Mouse (Mus musculus): ENCODE measurements around the gene Sorcs1. TPM values are rescaled to one million over a fixed set of nuclear protein-coding genes. Genes with fewer than 3 reads are reported as not detected.
A peak's percentile ranks its signal among the peaks of the same experiment; 100 is the strongest.

Gene Sorcs1
- polyA plus RNA-seq, 1 experiment from 2014 or later, result 9.7 TPM

DNA sequence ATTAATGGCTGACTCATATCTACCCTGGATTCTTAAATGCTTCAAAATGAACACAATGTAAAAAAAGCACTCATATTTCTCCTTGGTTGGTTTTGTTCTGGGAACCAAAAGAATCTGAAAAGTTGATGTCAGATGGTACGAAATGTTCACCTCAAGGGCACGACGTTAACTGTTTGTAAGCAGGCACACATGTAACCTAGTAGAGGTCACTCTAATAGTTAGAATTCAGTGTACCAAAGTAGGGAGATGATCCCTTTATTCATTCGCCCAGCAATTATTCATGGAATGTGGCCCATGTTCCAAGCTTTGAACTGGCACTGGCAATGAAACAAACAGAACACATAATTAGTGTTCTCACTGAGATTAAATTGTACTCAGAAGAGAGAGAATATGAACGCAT is 284.3 kb downstream of the Sorcs1 start:
- ATAC-seq (replicated peaks), result no peak
- H3K27me3 ChIP-seq, result no peaks in the 10 kb centered on the region
- no peak overlapping the region for H3K4me2 ChIP-seq (replicated peaks)
- H3K36me3 ChIP-seq, result no peaks in the 10 kb centered on the region
- 63% methylated on average over 5 of the region's 5 CpGs for WGBS
- no peaks in the 10 kb centered on the region for H3K4me1 ChIP-seq
- H3K27ac ChIP-seq (replicated peaks), result no peak overlapping the region
- no peaks in the 10 kb centered on the region for H3K9me3 ChIP-seq
- no peak overlapping the region for H3K4me3 ChIP-seq
- no peak overlapping the region for H3K9ac ChIP-seq (replicated peaks)

DNA sequence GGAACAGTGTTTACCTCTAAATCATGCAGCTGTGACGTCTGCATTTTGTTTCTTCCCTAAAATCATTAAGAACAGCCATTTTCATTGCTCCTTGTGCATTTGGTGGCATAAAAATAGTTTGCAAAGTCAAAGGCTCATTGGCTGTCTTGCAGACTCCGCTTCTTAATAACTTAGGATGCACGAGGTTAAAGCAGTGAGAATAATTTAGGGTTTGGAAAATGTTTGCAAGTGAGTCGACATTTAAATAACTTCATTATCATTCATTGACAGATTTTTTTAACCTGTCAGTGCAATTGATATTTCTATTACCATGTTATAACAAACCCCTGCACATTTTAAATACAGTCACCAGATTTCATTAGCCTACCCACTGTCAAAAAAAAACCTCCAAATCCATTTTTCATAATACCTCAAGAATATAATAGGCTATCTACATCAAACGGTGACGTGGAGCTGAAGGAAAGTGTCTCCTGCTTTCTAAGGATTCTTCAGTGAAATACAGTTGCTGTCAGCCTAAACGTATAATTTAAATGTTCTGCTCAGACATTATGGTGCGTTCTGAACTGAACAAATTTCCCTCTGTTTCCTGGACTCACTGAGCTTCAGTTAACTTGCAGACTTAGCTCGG is 288.4 kb downstream of the Sorcs1 start:
- 74% methylated on average over 9 of the region's 9 CpGs for WGBS
- Histone ChIP-seq H3K36me3 (no peaks in the 10 kb centered on the region), H3K9ac (replicated peaks) (no peak overlapping the region), H3K27me3 (no peaks in the 10 kb centered on the region), H3K9me3 (peaks cover 4% of the 10 kb centered on the region), H3K4me1 (no peaks in the 10 kb centered on the region), H3K4me3 (no peak overlapping the region), H3K4me2 (replicated peaks) (no peak overlapping the region), H3K27ac (replicated peaks) (no peak overlapping the region)
- no peak for ATAC-seq (replicated peaks)

DNA sequence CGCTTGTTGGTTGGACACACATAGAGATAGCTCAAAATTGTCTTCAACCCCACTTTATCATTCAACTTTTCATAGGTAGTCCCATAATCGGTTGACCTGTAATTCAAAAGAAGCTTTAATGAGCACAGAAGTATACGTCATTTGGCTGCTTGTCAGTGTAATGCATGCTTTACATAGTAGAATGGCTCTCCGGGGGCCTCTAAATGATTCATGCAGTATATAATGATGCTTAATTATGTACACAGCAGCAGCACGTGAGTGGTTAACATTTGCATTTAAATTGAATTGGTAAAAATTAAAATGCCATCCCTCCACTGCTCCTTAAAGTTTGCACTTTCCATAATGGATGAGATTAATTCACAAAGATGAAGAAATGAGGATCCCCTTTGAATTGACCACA is 299.5 kb downstream of the Sorcs1 start:
- Histone ChIP-seq H3K9me3 (no peaks in the 10 kb centered on the region), H3K27me3 (no peaks in the 10 kb centered on the region), H3K27ac (replicated peaks) (no peak overlapping the region), H3K4me3 (no peak overlapping the region), H3K4me1 (peaks cover 26% of the 10 kb centered on the region), H3K36me3 (no peaks in the 10 kb centered on the region), H3K4me2 (replicated peaks) (no peak overlapping the region), H3K9ac (replicated peaks) (no peak overlapping the region)
- WGBS, result 24% methylated on average over 5 of the region's 5 CpGs
- ATAC-seq (replicated peaks), result no peak

DNA sequence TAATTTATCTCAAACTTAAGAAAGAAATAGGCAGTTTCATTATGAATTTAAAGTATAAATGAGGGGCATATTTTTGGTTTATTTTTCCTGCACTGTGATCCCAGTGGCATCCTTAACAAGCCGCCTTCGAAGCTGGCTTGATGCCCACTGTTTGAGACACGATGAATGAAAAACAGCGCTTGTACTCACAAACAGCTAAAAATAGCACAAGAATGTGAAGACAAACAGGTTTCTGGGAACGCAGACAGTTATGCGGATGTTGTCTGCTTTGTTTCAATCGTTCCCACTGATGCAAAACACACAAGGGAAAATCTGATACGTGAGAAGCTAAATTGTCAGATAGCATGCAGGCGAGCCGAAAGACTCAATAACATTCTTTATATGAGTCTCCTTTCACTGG is 303.7 kb downstream of the Sorcs1 start:
- 0 out of 2 replicates have a peak, but pooled peaks have one; percentile 19 for ATAC-seq (replicated peaks)
- Histone ChIP-seq H3K4me3 (peak overlapping the region; percentile 17; the same call in 1 of the 2 replicates), H3K36me3 (no peaks in the 10 kb centered on the region), H3K9ac (replicated peaks) (peak overlapping the region; percentile 16; the same call in 1 of the 2 replicates), H3K27me3 (no peaks in the 10 kb centered on the region), H3K4me2 (replicated peaks) (peak overlapping the region; percentile 40), H3K27ac (replicated peaks) (peak overlapping the region; percentile 29; the same call in 1 of the 2 replicates), H3K4me1 (peaks cover 29% of the 10 kb centered on the region), H3K9me3 (no peaks in the 10 kb centered on the region)
- WGBS, result 13% methylated on average over 10 of the region's 10 CpGs

DNA sequence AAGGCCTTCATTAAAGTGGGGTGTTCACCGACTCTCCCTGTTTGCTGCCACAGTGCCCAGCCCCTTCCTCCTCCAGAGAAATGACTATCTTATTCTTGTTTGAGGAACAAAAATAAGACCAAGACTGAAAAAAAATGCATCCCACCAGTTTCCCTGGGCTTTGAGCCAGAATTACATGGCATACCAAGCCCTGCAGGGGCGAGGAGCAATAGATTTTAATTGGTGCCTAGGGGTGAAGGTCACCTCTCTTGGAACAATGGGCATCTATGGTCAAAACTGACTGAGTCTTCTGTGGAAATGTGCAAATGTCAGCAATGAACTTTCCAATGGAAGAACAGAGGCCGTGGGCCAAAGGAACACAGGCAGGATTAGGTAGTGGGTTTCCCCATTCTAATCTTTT is 312.0 kb downstream of the Sorcs1 start:
- no peaks in the 10 kb centered on the region for H3K36me3 ChIP-seq
- no peak overlapping the region for H3K4me2 ChIP-seq (replicated peaks)
- H3K27ac ChIP-seq (replicated peaks), result no peak overlapping the region
- ATAC-seq (replicated peaks), result no peak
- H3K9me3 ChIP-seq, result no peaks in the 10 kb centered on the region
- no peaks in the 10 kb centered on the region for H3K27me3 ChIP-seq
- no peak overlapping the region for H3K9ac ChIP-seq (replicated peaks)
- WGBS, result 15% methylated on average over 3 of the region's 3 CpGs
- peaks cover 5% of the 10 kb centered on the region for H3K4me1 ChIP-seq
- H3K4me3 ChIP-seq, result no peak overlapping the region

DNA sequence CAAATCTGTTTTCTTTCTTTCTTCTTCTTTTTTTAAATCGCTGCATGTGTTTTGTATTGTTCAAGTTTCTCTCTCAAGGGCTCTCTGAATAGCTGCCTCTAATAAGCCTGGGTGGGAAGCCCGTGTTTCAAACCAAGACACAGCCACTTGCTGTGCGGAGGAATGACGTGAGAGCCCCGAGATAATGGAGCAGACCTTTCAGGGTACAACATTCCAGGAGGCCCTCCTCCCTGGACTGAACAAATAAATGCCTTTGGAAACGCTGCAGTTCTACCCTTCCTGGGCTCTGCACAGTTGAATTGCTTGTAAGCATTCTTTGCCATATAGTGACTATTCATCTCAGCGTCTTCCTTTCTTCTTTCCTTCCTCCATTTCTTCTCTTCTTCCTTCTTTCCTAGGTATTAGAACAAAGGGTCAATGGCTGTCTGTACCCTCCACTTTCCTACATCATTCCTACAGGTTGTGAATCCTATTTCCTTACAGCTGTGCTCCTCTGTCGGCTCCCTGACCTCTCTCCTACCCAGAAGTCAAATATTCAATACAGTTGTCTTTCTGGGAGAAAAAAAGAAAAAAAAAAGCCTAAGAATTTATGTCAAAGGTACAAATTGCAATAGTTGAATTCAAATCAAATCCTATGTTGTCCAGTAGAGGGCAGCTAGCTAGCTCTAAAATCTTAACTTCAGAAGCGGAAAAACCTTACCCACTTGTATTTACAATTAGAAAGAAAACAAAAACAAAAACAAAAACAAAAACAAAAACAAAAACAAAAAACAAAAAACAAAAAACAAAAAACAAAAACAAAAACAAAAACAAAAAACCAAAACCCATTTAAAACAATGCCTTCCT is 315.6 kb downstream of the Sorcs1 start:
- H3K4me2 ChIP-seq (replicated peaks), result no peak overlapping the region
- no peaks in the 10 kb centered on the region for H3K36me3 ChIP-seq
- peak overlapping the region; percentile 55 for H3K27ac ChIP-seq (replicated peaks)
- no peak overlapping the region for H3K9ac ChIP-seq (replicated peaks)
- H3K4me1 ChIP-seq, result peaks cover 5% of the 10 kb centered on the region
- no peaks in the 10 kb centered on the region for H3K9me3 ChIP-seq
- 8% methylated on average over 9 of the region's 9 CpGs for WGBS
- no peaks in the 10 kb centered on the region for H3K27me3 ChIP-seq
- ATAC-seq (replicated peaks), result peak; percentile 92
- H3K4me3 ChIP-seq, result no peak overlapping the region

DNA sequence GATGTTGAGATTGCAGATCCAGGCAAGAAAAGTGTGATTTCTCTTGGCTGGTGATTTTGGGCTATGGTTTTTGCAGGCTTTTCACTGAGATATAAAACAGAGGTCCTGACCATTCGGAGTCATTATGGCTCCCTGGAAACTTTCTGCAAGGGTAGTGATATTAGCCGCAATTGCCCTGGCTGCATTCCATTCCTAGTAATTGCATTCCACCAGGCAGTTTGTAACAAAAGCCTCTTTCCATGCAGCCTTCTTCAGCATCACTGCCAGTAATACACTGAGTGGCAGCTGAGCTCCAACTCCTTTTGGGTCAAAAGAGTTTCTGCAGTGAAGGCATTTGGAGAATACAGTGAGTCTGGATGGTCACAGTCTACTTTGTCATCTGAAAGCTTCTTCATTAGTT is 319.9 kb downstream of the Sorcs1 start:
- no peak; the same call in 1 of the 2 replicates for ATAC-seq (replicated peaks)
- no peaks in the 10 kb centered on the region for H3K9me3 ChIP-seq
- no peak overlapping the region for H3K4me3 ChIP-seq
- H3K27ac ChIP-seq (replicated peaks), result no peak overlapping the region
- WGBS, result 15% methylated on average over 2 of the region's 2 CpGs
- peaks cover 5% of the 10 kb centered on the region for H3K4me1 ChIP-seq
- no peaks in the 10 kb centered on the region for H3K27me3 ChIP-seq
- H3K4me2 ChIP-seq (replicated peaks), result no peak overlapping the region
- H3K36me3 ChIP-seq, result no peaks in the 10 kb centered on the region
- H3K9ac ChIP-seq (replicated peaks), result no peak overlapping the region

DNA sequence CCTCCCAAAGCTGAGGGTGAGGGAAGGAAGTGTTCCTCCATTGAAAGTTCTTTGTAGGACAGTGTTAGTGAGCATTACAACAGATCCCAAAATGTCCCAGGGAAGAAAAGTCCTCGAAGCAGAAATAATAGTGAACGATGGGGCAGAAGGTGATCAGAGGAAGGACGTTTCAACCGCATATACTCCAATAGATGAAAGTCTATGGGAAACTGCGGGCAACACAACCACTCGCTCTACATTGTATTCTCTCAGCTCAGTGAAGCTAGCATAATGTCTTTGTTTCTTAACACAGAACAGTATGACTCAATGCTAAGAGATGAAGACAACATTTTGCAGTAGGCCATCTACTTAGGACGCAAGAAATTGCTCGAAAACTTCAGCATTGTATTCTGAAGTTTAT is 339.2 kb downstream of the Sorcs1 start:
- Histone ChIP-seq H3K4me2 (replicated peaks) (no peak overlapping the region), H3K9me3 (no peaks in the 10 kb centered on the region), H3K36me3 (no peaks in the 10 kb centered on the region), H3K27me3 (no peaks in the 10 kb centered on the region), H3K4me1 (no peaks in the 10 kb centered on the region), H3K9ac (replicated peaks) (no peak overlapping the region), H3K27ac (replicated peaks) (no peak overlapping the region), H3K4me3 (no peak overlapping the region)
- WGBS, result 75% methylated on average over 8 of the region's 8 CpGs
- ATAC-seq (replicated peaks), result no peak

DNA sequence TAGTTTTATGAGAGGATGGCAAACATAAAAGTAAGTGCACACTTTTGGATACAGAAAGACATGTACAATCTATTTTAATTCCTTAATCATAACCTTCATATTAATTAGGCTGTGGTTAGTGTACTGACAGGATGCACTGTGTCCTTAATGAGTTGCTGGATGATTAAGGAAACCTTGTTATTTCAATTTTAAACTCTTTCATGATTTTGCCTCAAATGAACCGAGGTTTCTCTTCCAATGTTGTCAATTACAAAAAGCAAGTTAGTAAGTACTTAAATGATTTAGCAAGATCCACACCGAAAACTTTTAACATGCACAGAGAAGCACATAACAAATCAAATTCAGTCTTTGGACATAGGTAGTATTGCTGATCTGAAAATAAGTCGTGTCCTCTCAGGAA is 341.7 kb downstream of the Sorcs1 start:
- Histone ChIP-seq H3K9ac (replicated peaks) (no peak overlapping the region), H3K27me3 (no peaks in the 10 kb centered on the region), H3K27ac (replicated peaks) (no peak overlapping the region), H3K4me3 (no peak overlapping the region), H3K4me2 (replicated peaks) (no peak overlapping the region), H3K4me1 (no peaks in the 10 kb centered on the region), H3K9me3 (no peaks in the 10 kb centered on the region), H3K36me3 (no peaks in the 10 kb centered on the region)
- ATAC-seq (replicated peaks), result no peak
- 68% methylated on average over 3 of the region's 3 CpGs for WGBS

DNA sequence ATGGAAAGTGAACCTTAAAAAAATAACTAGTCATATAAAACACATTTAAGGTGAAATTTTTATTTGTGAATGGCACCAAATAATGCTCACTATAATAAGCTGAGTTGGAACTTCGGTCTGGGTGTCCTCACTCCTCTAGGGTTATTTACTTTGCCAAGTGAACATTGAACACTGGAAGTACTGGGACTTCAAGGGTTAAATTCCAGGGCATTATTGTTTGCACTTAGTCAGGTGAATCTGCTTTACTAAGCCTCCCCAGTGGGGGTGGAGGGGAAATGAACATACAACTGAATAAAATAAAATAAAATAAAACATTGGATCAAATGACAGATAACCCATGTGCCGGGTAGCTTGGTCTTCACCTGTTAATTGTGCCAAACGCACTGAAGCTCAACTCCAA is 347.3 kb downstream of the Sorcs1 start:
- no peaks in the 10 kb centered on the region for H3K36me3 ChIP-seq
- ATAC-seq (replicated peaks), result no peak
- H3K4me1 ChIP-seq, result no peaks in the 10 kb centered on the region
- H3K4me2 ChIP-seq (replicated peaks), result no peak overlapping the region
- H3K27me3 ChIP-seq, result no peaks in the 10 kb centered on the region
- no peak overlapping the region for H3K9ac ChIP-seq (replicated peaks)
- H3K4me3 ChIP-seq, result no peak overlapping the region
- WGBS, result 81% methylated on average over 3 of the region's 3 CpGs
- H3K9me3 ChIP-seq, result no peaks in the 10 kb centered on the region
- no peak overlapping the region for H3K27ac ChIP-seq (replicated peaks)

DNA sequence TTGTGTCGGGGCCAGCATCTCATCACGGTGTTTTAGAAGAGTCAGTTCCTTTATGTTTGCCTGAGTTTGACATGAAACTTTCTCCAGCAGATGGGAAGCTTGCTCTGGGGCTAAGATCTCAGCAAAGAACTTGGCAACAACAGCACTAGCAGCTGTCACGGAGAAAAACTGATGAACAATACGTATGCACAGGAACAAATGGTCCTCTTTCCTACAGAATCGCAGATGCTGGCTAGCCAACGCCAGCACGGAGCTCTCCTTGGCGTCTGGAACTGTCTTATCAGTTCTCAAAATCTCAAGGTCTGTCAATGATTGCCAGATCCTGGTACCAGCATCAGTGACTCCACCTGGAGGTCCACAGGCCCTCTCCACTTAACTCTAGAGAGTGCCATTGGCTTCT is 350.6 kb downstream of the Sorcs1 start:
- no peaks in the 10 kb centered on the region for H3K36me3 ChIP-seq
- no peak overlapping the region for H3K4me3 ChIP-seq
- H3K27ac ChIP-seq (replicated peaks), result no peak overlapping the region
- WGBS, result 72% methylated on average over 8 of the region's 8 CpGs
- H3K9ac ChIP-seq (replicated peaks), result no peak overlapping the region
- no peaks in the 10 kb centered on the region for H3K27me3 ChIP-seq
- no peaks in the 10 kb centered on the region for H3K9me3 ChIP-seq
- no peak overlapping the region for H3K4me2 ChIP-seq (replicated peaks)
- no peaks in the 10 kb centered on the region for H3K4me1 ChIP-seq
- no peak for ATAC-seq (replicated peaks)

DNA sequence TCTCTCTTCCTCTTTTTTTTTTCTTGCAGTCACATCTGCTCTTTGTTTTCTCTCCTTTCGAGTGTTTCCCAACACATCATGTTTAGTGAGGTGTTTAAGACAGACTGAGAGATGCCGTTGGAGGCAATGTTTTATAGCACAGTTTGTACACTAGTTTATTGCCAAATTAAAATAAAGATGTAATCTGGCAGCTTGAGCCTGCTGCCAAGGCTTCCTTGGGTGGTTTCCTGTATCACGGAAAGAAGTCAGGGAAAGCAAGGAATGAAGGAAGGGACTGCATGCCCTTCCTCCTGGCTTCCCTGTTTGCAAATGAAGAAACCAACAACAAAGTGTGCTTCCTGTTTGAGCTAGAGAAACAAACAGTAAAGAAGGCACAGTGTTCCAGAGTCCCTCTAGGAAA is 352.3 kb downstream of the Sorcs1 start:
- WGBS, result 56% methylated on average over 3 of the region's 3 CpGs
- H3K4me3 ChIP-seq, result no peak overlapping the region
- ATAC-seq (replicated peaks), result no peak

More for the DNA sequence above, 352.3 kb downstream of the Sorcs1 start:
- no peaks in the 10 kb centered on the region for H3K4me1 ChIP-seq
- no peaks in the 10 kb centered on the region for H3K36me3 ChIP-seq
- H3K9me3 ChIP-seq, result no peaks in the 10 kb centered on the region
- H3K4me2 ChIP-seq (replicated peaks), result no peak overlapping the region
- no peak overlapping the region for H3K27ac ChIP-seq (replicated peaks)
- H3K9ac ChIP-seq (replicated peaks), result no peak overlapping the region
- no peaks in the 10 kb centered on the region for H3K27me3 ChIP-seq
